Comparison of ENCODE assay signal across 7 mouse cellular contexts in the genomic region with DNA sequence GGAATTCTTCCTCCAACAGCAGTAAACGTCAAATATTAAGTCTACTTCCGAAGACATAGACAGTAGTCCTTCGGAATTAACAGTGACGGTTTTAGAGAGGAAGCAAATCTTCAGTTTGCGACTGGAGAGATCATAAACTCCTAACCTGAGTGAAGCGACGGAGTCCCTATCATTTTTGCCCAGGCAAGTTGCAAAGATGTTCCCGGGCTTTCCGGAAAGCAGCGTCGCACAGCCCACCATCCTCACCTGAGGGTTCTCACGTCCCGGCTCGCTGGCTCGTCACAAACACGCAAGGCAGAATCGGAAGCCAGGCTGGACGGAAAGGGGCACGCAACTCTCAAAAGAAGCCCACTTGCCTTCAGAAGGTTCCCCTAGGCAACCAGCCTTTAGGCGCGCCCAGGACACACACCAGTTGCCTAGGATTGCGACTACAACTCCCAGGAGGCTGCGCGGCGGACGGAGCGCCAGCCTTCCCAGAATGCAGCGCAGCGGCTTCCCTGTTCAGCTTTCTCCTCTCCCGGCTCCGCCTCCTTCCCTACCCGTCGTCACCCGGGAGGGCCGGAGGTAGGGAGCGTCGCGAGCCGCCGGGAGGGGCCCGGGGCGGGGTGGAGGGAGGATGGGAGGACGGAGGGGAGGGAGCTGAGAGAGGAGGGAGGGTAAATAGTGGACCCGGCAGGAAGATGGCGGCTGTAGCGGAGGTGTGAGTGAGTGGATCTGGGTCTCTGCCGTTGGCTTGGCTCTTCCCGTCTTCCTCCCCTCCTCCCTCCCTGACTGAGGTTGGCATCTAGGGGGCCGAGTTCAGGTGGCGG. TPM values are rescaled to one million over a fixed set of nuclear protein-coding genes. Genes with fewer than 3 reads are reported as not detected.
DNase-seq lines count a peak whose midpoint lies in the region; ATAC-seq and TF ChIP-seq lines count a peak whose summit lies in the region.

A gene (minus strand): TSS at position 499 of the 809 bp plus-strand sequence.
A gene (plus strand): TSS at position 538 of the 809 bp plus-strand sequence.

- H3K27me3 ChIP-seq in embryonic facial prominence, embryonic 10.5 days (replicated peaks; ENCODE audit: low read depth, poor library complexity, severe bottlenecking): no peaks in the 10 kb centered on the region
- H3K27me3 ChIP-seq in intestine, postnatal 0 days (replicated peaks; ENCODE audit: control insufficient read depth, insufficient read depth, low read length): no peaks in the 10 kb centered on the region
- no peaks in the 10 kb centered on the region for H3K27me3 ChIP-seq in midbrain, embryonic 12.5 days
- H3K27me3 ChIP-seq in small intestine, adult 2 months (ENCODE audit: control insufficient read depth, insufficient read depth, low read length): no peaks in the 10 kb centered on the region

- TF ChIP-seq CTCF in intestine, postnatal 0 days (IDR thresholded peaks at IDR 0.05; ENCODE audit: low read depth): no peak
- no peak for TF ChIP-seq CTCF in small intestine, adult 2 months (IDR thresholded peaks at IDR 0.05; ENCODE audit: extremely low read depth, insufficient read length, insufficient replicate concordance, low read depth, low read length)

- peak; percentile 98 for TF ChIP-seq POLR2A in small intestine, adult 2 months (IDR thresholded peaks at IDR 0.05; ENCODE audit: low read depth, low read length)

- WGBS in embryonic facial prominence, embryonic 10.5 days: under 1% methylated on average over 48 of the region's 50 CpGs
- WGBS in intestine, postnatal 0 days: under 1% methylated on average over 44 of the region's 50 CpGs
- under 1% methylated on average over 39 of the region's 50 CpGs for WGBS in midbrain, embryonic 12.5 days
- under 1% methylated on average over 50 of the region's 50 CpGs for WGBS in small intestine, adult 2 months

- H3K4me1 ChIP-seq in embryonic facial prominence, embryonic 10.5 days: peaks cover 16% of the 10 kb centered on the region
- peaks cover 4% of the 10 kb centered on the region; the same call in 1 of the 2 replicates for H3K4me1 ChIP-seq in intestine, postnatal 0 days (replicated peaks; ENCODE audit: control insufficient read depth, insufficient read depth, low read length)
- H3K4me1 ChIP-seq in midbrain, embryonic 12.5 days: peaks cover 9% of the 10 kb centered on the region
- 0 out of 2 replicates have a peak, but pooled peaks cover 1% of the 10 kb centered on the region for H3K4me1 ChIP-seq in small intestine, adult 2 months (ENCODE audit: control insufficient read depth, insufficient read depth, insufficient read length, low read length)

- H3K4me2 ChIP-seq in intestine, postnatal 0 days (replicated peaks; ENCODE audit: low read depth): peak within 1 kb of the TSS; percentile 74
- peak within 1 kb of the TSS; percentile 81 for H3K4me2 ChIP-seq in midbrain, embryonic 12.5 days (replicated peaks)

- peak within 1 kb of the TSS; percentile 89 for H3K4me3 ChIP-seq in embryonic facial prominence, embryonic 10.5 days
- peak within 1 kb of the TSS; percentile 89 for H3K4me3 ChIP-seq in intestine, postnatal 0 days (ENCODE audit: low read depth, low read length)
- peak within 1 kb of the TSS; percentile 79 for H3K4me3 ChIP-seq in midbrain, embryonic 12.5 days
- H3K4me3 ChIP-seq in small intestine, adult 2 months (ENCODE audit: low read depth, low read length): peak within 1 kb of the TSS; percentile 89

- H3K9me3 ChIP-seq in embryonic facial prominence, embryonic 10.5 days: no peaks in the 10 kb centered on the region
- no peaks in the 10 kb centered on the region for H3K9me3 ChIP-seq in intestine, postnatal 0 days (ENCODE audit: control insufficient read depth)
- no peaks in the 10 kb centered on the region for H3K9me3 ChIP-seq in midbrain, embryonic 12.5 days

- no peaks in the 10 kb centered on the region for H3K36me3 ChIP-seq in embryonic facial prominence, embryonic 10.5 days (replicated peaks)
- no peaks in the 10 kb centered on the region for H3K36me3 ChIP-seq in intestine, postnatal 0 days (ENCODE audit: control insufficient read depth, insufficient read depth)
- no peaks in the 10 kb centered on the region for H3K36me3 ChIP-seq in midbrain, embryonic 12.5 days
- H3K36me3 ChIP-seq in small intestine, adult 2 months (ENCODE audit: control insufficient read depth, insufficient read depth, low read length): no peaks in the 10 kb centered on the region

- peak; percentile 98 for ATAC-seq in intestine, postnatal 0 days
- ATAC-seq in midbrain, embryonic 12.5 days (ENCODE audit: low FRiP score, low read depth): peak; percentile 98

- H3K9ac ChIP-seq in intestine, postnatal 0 days (ENCODE audit: low read depth, low read length): peak within 1 kb of the TSS; percentile 83
- H3K9ac ChIP-seq in midbrain, embryonic 12.5 days (replicated peaks): peak within 1 kb of the TSS; percentile 91

- H3K27ac ChIP-seq in embryonic facial prominence, embryonic 10.5 days (replicated peaks): peak within 1 kb of the TSS; percentile 96
- H3K27ac ChIP-seq in intestine, postnatal 0 days (ENCODE audit: low read depth, low read length): peak within 1 kb of the TSS; percentile 87
- H3K27ac ChIP-seq in midbrain, embryonic 12.5 days (replicated peaks): peak within 1 kb of the TSS; percentile 94
- H3K27ac ChIP-seq in small intestine, adult 2 months (ENCODE audit: insufficient read depth, low read depth, low read length): peak within 1 kb of the TSS; percentile 88

- peak; percentile 98 for DNase-seq in adrenal gland, postnatal 10 days
- DNase-seq in embryonic facial prominence, embryonic 10.5 days (ENCODE audit: low spot score): peak; percentile 98
- DNase-seq in gonadal fat pad, adult 2 months (ENCODE audit: low read depth): peak; percentile 69
- peak; percentile 97 for DNase-seq in left cerebral cortex, postnatal 4 days

- intact Hi-C loops in left cerebral cortex, postnatal 4 days (cut with DNase I): no loop called here

RNA-seq across cellular contexts. Expression of the first gene that starts in this region (rescaled TPM):
- total RNA-seq in adrenal gland, postnatal 10 days (2021): 10 to 100 TPM; 26.1 to 29.8 TPM
- 9.5 and 9.9 TPM in 2 replicates for polyA plus RNA-seq in embryonic facial prominence, embryonic 10.5 days (2016; fragmentation: Nextera tagmentation; extraction: Ambion mirVana)
- polyA plus RNA-seq in gonadal fat pad, adult 2 months (2012; rRNA removed): 2.8 TPM in 2 replicates
- polyA plus RNA-seq in intestine, postnatal 0 days (2015; fragmentation: Nextera tagmentation; extraction: Ambion mirVana): 2.1 and 2.2 TPM in 2 replicates
- total RNA-seq in left cerebral cortex, postnatal 4 days (2021): 1 to 10 TPM; 6.8 to 8.4 TPM
- 6.3 and 8.0 TPM in 2 replicates for polyA plus RNA-seq in midbrain, embryonic 12.5 days (2016; fragmentation: Nextera tagmentation; extraction: Ambion mirVana)
- polyA plus RNA-seq in small intestine, adult 2 months (2012; rRNA removed): 0.30 and 0.42 TPM in 2 replicates

RNA-seq across cellular contexts. Expression of the second gene that starts in this region (rescaled TPM):
- 10 to 100 TPM; 57.2 to 76.6 TPM for total RNA-seq in adrenal gland, postnatal 10 days (2021)
- polyA plus RNA-seq in embryonic facial prominence, embryonic 10.5 days (2016; fragmentation: Nextera tagmentation; extraction: Ambion mirVana): 6.8 and 7.3 TPM in 2 replicates
- 10.5 and 13.1 TPM in 2 replicates for polyA plus RNA-seq in gonadal fat pad, adult 2 months (2012; rRNA removed)
- 6.8 and 8.0 TPM in 2 replicates for polyA plus RNA-seq in intestine, postnatal 0 days (2015; fragmentation: Nextera tagmentation; extraction: Ambion mirVana)
- 10 to 100 TPM; 50.8 to 51.5 TPM for total RNA-seq in left cerebral cortex, postnatal 4 days (2021)
- 8.6 and 10.1 TPM in 2 replicates for polyA plus RNA-seq in midbrain, embryonic 12.5 days (2016; fragmentation: Nextera tagmentation; extraction: Ambion mirVana)
- 8.2 and 12.7 TPM in 2 replicates for polyA plus RNA-seq in small intestine, adult 2 months (2012; rRNA removed)

Comparison
In these comparisons a context has a peak if more than half of its experiments do, and no peak if none do; other contexts are left out.
1. Peak in every context shown above with its lines: DNase-seq, ATAC-seq, H3K4me3 ChIP-seq and H3K27ac ChIP-seq.